Mouse (Mus musculus) splenic B cell, adult 2 months (primary cell): ENCODE measurements around the gene Mthfr.

Experiments
- DNase-seq: peaks from one replicate; pipeline ENCODE4 v3.0.0-alpha.2; 2011; ENCODE audit warnings: low read depth, low spot score
- H3K27me3 ChIP-seq: 2 replicates; pipeline ENCODE4 v1.6.1; 2012; ENCODE audit warnings: mild to moderate bottlenecking, low read length, moderate library complexity, mixed read lengths; ENCODE audit not compliant: control insufficient read depth, poor library complexity, insufficient read depth, severe bottlenecking
- H3K36me3 ChIP-seq: 2 replicates; pipeline ENCODE4 v1.6.1; 2012; ENCODE audit warnings: mild to moderate bottlenecking, low read length, moderate library complexity, mixed read lengths; ENCODE audit not compliant: control insufficient read depth, poor library complexity, insufficient read depth, severe bottlenecking

Mthfr gene

DNA sequence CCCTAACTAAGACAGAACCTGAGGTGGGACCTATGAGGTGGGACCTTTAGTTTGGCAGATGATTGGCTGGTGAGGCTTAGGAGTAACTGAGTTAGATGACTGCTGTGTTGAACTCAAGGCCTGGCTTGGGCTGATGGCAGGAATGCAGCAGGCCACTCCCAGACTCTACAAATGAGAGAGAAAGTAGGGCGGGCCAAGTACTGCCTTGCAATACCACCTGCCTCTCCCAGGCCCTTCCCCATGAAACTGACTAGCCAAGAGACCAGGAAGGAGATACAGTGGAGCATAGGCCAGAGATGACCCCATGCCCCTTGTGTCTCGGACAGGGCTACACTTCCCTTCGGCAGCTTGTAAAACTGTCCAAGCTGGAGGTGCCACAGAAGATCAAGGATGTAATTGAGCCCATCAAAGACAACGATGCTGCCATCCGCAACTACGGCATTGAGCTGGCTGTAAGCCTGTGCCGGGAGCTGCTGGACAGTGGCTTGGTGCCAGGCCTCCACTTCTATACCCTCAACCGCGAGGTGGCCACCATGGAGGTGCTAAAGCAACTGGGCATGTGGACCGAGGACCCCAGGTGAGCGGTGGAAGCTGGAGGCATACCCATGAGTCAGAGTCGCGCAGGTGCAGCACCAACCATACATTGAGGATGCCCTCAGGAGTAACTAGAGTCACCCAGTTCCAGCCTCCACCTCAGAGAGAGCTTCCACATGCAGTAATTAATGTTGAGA lies 12.3 kb downstream of the Mthfr start:
- no peak for DNase-seq
- no peaks in the 10 kb centered on the region; the same call in 1 of the 2 replicates for H3K36me3 ChIP-seq
- no peaks in the 10 kb centered on the region for H3K27me3 ChIP-seq

DNA sequence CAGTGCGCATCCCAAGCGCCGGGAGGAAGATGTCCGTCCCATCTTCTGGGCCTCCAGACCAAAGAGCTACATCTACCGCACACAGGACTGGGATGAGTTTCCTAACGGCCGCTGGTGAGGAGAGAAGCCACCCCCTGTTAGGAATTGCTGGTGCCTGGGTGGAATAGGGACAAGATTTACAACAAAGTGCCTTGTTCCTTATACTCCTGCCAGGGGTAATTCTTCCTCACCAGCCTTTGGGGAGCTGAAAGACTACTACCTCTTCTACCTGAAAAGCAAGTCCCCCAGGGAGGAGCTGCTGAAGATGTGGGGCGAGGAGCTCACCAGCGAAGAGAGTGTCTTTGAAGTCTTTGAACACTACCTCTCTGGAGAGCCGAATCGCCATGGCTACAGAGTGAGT lies 13.0 kb downstream of the Mthfr start:
- Histone ChIP-seq H3K27me3 (no peaks in the 10 kb centered on the region), H3K36me3 (no peaks in the 10 kb centered on the region; the same call in 1 of the 2 replicates)
- no peak for DNase-seq

DNA sequence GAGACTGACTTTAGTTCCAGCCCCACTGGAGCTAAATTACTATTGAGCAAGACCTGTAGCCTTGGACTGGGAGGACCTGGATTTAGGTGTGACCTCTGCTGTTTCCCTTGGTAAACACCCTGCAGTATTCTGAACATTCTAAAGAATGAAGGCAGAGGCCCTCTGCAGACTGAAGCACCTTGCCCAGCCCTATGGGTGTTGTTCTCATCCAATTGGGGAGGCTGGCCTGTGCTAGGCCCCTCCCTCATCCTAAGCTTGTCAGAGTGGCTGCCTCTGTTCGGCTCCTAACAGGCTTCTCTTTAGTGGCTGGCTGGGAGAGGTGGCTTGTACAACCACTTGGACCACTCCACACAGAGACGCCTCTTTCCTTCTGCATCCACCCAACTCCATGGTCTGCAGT lies 14.1 kb downstream of the Mthfr start:
- DNase-seq, result no peak
- H3K36me3 ChIP-seq, result no peaks in the 10 kb centered on the region; the same call in 1 of the 2 replicates
- H3K27me3 ChIP-seq, result no peaks in the 10 kb centered on the region

DNA sequence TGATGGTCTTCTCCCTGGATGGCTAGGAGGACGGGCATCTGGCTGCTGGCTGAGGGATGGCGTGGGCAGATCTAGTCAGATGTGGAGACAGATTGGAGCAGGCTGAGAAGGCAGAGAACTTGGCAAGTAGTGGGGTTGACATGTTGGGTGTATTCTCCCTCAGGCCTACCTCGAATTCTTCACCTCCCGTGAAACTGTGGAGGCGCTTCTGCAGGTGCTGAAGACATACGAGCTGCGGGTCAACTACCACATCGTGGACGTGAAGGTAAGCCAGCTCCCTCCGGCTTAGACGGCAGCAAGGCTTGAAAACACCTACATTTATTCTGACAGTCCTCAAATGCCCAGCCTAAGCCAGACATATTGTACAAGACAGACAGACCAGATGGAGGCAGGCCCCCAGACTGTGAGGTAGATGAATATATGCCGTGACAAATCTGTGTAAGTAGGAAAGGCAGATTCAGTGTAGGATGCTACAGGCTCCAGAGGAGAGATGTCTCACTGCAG lies 14.6 kb downstream of the Mthfr start:
- Histone ChIP-seq H3K36me3 (no peaks in the 10 kb centered on the region; the same call in 1 of the 2 replicates), H3K27me3 (no peaks in the 10 kb centered on the region)

DNA sequence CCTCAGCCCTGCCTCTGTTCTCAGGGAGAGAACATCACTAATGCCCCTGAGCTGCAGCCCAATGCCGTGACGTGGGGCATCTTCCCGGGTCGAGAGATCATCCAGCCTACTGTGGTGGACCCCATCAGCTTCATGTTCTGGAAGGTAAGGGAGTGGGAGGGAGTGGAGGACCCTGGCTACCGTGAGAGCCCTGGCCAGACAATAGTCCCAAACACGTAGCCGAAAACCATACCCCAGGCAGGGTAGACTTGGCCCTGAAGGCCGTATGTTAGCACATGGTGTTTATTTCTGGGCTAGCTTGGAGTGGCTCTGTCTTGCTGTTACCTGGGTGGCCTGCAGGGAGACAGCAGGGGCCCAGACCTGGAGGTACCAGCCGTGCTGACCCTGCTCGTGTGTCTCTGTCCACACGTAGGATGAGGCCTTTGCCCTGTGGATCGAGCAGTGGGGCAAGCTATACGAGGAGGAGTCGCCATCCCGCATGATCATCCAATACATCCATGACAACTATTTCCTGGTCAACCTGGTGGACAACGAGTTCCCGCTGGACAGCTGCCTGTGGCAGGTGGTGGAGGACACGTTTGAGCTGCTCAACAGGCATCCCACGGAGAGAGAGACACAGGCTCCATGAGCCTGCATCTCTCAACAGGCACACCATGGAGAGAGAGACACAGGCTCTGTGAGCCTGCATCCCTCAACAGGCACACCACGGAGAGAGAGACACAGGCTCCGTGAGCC lies 16.3 kb downstream of the Mthfr start:
- Histone ChIP-seq H3K36me3 (no peaks in the 10 kb centered on the region; the same call in 1 of the 2 replicates), H3K27me3 (no peaks in the 10 kb centered on the region)
- DNase-seq, result no peak

More for the DNA sequence above, 14.6 kb downstream of the Mthfr start:
- no peak for DNase-seq

DNA sequence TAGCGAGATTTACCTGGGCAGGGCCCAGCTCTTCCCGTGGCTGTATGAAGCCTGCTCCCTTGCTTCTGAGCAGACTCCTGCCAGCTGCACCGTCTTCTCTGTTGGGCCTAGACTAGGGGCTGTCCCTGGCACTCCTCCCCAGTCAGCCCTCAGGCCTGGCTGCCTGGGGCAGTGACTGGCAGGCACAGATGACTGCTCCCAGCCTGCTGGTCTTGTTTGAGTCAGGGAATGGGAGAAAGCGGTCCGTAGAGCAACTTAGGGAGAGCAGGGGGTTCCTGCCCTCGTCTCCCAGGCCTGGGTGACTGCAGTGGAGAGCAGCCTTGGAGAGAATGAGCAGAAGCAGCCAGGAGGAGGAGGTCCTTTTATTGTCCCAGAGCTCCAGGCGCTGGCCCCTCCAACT lies 17.4 kb downstream of the Mthfr start:
- DNase-seq, result no peak
- H3K27me3 ChIP-seq, result no peaks in the 10 kb centered on the region
- no peaks in the 10 kb centered on the region; the same call in 1 of the 2 replicates for H3K36me3 ChIP-seq

DNA sequence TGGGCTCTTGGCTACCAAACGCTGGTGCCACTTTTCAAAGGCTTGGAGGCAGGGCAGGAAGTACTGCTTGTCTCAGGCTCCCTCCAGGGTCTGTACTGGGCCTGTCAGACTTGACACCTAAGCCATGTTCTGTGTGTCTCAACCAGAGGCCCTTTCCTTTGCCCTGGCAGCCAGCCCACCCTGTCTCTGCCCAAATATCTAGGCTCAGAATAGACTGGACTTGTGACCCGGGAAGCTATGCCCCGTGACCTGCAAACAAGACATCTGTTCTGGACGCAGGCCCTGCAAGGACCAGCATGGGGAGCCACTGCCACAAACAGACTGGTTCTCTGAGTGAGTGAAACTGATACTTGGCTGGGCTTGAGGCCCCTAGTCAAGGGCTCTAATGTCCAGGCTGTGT lies 17.9 kb downstream of the Mthfr start:
- H3K27me3 ChIP-seq, result no peaks in the 10 kb centered on the region
- DNase-seq, result no peak
- no peaks in the 10 kb centered on the region; the same call in 1 of the 2 replicates for H3K36me3 ChIP-seq

DNA sequence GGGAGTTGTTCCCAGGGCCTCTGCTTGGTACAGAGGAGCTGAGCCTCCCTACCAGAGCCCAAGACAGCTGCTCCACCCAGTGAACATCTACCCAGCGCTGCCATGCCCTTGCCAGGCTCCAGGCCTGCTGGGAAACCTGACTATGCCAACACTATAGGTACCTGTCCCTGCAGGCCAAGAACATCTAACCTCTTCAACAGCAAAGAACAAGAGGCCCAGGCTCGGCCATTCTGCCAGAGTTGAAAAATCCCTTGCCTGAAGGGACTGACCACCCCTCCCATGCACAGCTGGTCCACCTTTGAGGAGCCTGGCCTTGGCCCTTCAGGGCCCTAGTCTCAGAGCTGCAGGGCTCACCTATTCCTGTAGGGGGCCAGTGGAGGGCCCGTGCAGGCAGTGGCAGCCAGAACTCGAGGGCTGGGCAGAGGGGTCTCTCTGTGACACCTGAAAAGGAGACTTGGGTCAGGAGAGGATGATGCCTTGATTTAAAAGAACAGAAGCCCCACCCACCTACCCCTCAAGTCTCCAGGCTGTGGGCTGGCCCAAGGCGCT lies 18.9 kb downstream of the Mthfr start:
- no peaks in the 10 kb centered on the region for H3K27me3 ChIP-seq
- H3K36me3 ChIP-seq, result no peaks in the 10 kb centered on the region
- DNase-seq, result no peak

DNA sequence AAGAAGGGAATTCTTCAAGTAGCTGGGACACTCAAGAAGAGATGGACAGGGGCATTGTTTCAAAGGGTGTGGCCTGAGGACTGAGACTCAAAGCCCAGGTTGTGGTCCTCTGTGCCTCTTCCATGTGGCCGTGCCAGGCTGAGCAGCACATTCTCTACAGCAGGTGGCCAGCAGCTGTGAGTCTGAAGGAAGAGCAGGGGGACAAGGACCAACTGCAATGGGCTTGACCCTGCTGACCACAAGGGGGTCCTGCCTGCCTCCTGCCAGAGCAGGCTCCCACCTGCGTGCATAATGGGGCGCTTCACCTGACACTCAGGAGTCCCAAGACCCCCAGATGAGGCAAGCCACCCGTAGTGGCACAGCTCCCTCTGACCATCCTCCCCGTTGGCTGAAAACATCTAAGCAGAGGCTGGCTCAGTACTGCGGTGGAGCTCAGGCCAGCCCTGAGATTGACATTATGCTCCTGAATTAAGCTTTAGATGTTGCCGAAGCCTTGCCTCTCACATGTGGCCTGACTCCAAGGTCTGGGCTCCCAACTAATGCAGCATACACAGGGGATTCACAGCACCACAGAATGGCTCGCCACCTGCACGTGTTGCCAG lies 19.4 kb downstream of the Mthfr start:
- no peaks in the 10 kb centered on the region for H3K36me3 ChIP-seq
- no peaks in the 10 kb centered on the region for H3K27me3 ChIP-seq
- DNase-seq, result no peak

DNA sequence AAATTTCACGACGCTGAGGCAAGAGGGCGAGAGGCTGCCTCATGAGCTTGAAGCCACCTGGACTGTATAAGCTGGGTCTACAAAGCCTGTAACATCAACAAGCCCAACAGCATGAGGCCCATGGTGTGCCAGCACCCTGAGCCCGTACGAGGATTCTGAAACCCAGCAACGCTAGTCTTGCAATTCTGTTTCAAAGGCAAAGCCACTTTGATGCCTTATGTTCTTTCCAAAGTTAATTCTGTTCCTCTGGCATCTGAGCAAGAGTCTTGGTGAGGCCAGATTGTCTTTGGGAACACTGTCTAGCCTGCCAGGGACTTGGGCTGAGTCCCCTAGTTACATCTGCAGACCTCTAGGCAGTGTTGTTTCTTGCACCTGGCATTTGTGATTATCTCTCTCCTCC lies 20.1 kb downstream of the Mthfr start:
- DNase-seq, result no peak
- Histone ChIP-seq H3K36me3 (no peaks in the 10 kb centered on the region), H3K27me3 (no peaks in the 10 kb centered on the region)

DNA sequence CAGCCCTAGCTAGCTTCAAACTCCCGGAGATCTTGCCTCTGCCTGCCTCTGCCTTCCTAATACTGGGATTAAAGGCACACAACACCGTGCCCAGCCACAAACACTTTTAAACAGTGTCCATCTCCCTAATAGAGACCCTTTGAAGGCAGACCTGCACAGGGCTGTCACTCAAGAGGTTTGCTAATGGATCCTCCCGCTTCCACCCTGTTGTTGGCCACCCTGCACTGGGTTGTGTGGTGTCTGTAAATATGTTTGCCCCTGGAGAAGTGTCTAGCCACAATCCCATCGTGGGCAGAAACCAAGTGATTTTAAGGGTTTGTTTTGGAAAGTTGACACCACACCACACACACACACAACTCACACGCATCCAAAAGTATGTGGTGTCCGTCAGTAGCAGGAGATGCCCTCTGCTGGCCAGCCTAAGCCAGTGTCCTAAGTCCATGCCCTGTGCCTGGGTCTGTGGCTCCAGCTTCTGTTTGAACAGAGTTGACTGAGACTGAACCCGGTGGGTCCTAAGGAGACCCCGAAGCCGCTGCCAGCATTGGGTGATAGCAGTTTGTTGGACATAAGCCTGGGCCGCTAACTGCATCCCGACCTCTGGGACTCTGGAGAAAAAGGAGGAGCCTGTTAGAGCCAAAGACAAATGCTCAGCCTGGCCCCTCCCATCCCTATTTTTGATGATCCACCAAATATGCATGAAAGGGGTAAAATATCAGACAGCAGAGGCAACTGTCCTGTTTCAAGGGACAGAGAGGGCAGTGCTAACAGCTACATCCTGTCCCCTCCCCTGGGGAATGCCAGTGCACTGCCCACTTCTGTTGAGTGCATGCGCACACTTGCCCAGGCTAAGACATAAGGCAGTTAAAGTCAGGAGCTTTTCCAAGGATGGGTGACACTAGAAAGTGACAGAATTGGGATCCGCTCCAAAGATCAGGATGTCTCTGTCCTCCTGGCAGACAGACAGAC lies 21.5 kb downstream of the Mthfr start:
- H3K27me3 ChIP-seq, result no peaks in the 10 kb centered on the region
- H3K36me3 ChIP-seq, result no peaks in the 10 kb centered on the region
- DNase-seq, result peak; percentile 42

DNA sequence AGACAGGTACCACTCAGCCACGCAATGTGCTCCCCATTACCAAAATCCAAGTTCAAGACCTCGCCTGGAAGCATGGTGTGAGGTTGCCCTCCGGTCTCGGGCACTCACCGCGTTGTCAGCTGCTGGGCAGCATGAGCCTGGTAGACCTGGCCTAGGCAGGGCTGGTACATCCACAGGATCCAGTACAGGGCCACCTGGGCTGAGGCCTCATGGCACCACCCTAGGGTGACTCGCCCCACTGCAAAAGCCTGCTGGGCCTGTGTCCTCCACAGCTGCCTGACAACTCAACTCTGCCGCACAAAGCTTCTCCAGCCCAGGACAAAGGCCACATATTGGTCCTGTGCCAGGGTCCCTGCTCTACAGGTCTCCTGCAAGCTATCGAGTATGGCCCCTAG lies 22.2 kb downstream of the Mthfr start:
- H3K36me3 ChIP-seq, result no peaks in the 10 kb centered on the region
- H3K27me3 ChIP-seq, result no peaks in the 10 kb centered on the region
- DNase-seq, result no peak

DNA sequence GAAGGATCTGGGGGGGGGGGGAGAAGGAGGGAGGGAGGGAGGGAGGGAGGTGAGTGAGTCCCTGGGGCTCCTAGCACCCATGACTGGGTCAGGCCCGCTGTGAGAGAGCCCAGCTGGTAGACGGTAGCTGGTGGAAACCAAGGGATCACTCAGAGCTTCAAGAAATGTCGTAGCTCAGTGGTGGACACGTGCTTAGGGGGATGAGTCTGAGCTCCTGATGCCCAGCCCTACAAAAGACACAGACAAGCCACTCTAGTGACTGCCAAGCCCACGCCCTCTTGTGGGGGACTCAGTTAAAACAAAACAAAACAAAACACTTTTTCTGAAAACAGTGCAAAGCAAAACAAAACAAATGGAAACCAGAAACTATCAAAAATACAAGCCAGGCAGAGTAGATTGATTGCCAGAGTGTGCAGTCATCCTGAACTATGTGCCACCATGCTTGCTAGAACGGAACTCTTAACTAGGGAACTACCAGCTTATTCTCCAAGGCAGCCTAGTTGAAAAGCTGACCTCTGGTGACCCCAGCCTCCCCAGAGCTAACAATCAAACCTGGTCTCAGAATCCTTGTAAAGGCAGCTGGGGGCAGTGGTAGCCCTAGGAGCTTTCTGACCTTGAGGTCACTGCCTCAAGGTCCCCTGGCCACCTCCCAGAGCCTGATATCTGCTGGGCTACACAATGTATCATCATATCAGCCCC lies 27.0 kb downstream of the Mthfr start:
- H3K36me3 ChIP-seq, result no peaks in the 10 kb centered on the region
- DNase-seq, result peak; percentile 18
- no peaks in the 10 kb centered on the region for H3K27me3 ChIP-seq
